Mouse (Mus musculus): ENCODE data around the gene Pdia4.
"Not testable (repeated sequence)": the region's sequence is repeated elsewhere in the genome, so short reads cannot be mapped to it uniquely, and the experiment has no call there.

Pdia4 gene

DNA sequence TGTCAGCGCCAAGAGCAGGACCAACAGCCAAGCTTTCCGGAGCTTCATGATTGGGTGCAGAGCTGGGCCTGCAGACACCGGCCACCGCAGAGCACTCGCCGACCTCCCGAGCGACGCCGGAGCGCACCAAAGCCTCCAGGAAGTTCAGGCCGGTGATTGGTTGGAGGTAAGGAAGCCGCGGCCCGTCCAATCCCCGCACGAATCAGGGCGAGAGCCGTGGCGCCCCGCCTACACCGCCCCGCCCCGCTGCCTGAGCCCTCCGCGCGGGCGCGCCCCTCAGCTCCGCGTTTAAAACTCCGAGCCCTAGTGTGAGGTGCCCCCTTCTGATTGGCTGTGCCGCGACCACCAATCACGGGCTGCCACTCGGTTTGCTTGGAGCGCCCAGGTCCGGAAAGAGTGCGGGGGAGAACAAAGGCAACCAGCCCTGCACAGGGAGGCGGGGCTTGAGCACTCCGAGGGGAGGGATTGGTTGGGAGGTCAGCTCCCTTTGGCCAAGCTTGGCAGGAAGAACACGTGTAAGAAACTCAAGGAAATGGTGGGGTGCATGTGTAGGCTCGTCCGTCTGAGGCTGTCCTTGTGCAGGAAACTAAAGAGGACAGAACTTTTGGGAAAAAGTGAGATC lies at the start of gene Pdia4:
TSS of gene Pdia4 (minus strand) at position 174 of the 622 bp plus-strand sequence.
- DNase-seq (ENCODE audit: low spot score in 2 of 2), result peak; percentile 98 to 99

DNA sequence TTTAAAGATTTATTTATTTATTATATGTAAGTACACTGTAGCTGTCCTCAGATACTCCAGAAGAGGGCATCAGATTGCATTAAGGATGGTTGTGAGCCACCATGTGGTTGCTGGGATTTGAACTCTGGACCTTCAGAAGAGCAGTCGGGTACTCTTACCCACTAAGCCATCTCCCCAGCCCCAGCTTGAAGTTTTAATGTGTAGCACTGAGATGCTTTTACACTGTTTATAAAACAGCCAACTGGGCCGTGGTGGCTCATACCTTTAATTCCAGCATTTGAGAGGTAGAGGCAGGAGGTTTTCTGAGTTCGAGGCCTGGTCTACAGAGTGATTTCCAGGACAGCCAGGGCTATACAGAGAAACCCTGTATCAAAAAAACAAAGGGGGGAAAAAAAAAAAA lies 44.5 kb upstream of the Pdia4 start:
- DNase-seq (ENCODE audit: low spot score in 2 of 2), result not testable (repeated sequence)

DNA sequence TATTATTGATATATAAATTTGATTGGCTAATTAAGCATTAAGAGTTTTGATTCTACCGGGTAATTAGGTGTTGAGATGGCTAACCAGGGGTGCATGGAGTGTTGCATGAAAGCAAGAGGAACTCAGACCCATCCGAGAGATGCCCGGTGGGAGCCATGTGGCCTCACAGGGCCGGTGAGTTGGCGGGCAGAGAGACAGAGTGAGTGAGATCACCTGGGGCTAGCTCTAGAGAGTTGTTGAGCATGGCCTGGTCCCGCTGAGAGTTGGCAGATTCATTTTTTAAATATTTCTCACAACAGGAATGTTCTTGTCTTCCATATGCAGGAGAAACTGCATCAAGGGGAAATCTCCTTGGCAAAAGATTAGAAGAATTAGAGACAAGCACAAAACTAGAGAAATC lies 44.0 kb upstream of the Pdia4 start:
- DNase-seq (ENCODE audit: low spot score in 2 of 2), result no peak

DNA sequence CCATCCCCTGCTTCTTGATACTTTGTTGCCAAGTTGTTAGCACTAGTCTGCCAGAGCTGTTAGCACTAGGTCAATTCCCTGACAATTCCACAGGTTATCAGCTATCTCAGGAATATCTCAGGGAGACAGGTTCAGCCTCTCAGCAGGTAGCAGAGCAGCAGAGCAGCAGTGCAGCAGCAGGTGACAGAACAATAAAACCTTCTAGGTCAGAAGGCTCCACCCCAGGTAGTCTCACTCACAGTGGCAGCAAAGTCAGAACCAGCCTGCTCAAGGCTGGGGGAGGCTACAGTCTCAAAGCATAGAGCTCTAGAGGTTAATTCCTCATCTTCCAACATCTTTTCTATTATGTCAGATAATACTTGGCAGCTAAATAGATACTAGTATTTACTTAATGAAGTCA lies 32.5 kb upstream of the Pdia4 start:
- DNase-seq (ENCODE audit: low spot score in 2 of 2), result no peak

DNA sequence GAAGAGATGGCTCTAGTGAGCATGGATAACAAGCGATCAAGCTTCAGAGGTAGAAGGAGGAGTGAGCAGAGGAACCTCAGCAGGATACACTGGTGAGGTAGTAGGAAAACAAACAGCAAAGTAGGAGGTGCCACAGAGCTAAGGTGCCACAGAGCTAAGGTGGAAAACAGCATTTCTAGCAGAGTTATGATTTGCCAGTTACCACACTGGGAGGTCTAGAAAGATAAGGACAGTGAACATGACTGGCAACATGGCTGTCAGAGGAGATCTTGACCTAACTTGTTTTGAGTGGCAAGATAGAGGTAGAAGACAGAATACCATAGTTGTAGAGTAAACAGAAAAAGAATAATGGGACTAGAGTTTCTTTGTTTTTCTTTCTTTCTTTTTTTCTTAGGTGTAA lies 29.1 kb upstream of the Pdia4 start:
- DNase-seq (ENCODE audit: low spot score in 2 of 2), result no peak

DNA sequence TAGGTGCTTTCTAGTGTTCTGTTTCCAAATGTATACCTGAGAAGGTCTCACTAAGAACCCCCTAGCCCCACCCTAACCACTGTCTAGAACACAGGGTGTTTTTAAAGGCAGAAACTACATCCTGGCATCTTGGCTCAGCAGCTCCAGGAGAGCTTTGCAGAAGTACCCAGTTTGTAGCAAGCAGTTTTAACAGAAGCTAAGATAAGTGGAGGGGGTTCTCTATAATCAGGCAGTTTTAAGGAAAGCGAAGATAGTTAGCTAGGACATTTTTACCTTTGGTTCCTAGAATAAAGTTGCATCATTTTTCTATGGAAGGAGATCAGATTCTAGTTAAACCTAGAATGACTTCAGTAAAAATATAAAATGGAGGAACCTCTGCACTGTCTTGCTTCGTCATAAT lies 28.6 kb upstream of the Pdia4 start:
- no peak for DNase-seq (ENCODE audit: low spot score in 2 of 2)

DNA sequence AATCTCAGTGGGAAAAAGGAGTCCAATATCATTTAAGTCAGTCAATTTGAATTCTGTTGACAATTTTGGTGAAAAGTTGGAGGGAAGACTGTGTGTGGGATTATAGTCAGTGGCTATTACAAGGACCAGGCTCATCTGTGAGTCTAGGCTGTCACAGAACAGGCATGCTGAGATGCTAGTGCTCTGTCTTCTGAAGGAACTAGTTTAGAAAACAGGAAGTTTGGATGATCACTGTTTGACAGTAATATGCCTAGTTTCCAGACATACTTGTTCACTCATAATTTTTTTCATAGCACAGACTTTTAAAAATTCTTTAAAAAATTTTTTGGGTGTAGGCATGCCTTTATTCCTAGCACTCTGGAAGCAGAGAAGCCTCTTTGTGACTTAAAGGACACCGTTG lies 27.8 kb upstream of the Pdia4 start:
- DNase-seq (ENCODE audit: low spot score in 2 of 2), result no peak

DNA sequence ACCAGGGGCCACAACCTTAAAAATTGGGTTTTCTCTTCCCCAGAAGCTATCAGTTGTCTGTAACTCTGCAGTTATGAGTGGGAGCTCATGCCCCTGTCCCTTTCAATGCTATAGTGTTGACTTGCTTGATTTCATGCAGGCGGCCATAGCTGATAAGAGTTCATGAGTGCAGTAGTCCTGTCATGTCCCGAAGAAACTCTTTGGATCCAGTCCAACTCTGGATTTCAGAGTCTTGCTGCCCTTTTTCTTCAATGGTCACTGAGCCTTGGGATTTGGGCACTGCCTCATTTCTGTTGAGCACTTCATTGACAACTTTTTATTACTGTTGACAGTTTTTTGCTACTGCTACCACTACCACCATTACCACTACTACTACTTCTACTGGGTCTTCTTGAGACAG lies 24.4 kb upstream of the Pdia4 start:
- DNase-seq (ENCODE audit: low spot score in 2 of 2), result no peak

DNA sequence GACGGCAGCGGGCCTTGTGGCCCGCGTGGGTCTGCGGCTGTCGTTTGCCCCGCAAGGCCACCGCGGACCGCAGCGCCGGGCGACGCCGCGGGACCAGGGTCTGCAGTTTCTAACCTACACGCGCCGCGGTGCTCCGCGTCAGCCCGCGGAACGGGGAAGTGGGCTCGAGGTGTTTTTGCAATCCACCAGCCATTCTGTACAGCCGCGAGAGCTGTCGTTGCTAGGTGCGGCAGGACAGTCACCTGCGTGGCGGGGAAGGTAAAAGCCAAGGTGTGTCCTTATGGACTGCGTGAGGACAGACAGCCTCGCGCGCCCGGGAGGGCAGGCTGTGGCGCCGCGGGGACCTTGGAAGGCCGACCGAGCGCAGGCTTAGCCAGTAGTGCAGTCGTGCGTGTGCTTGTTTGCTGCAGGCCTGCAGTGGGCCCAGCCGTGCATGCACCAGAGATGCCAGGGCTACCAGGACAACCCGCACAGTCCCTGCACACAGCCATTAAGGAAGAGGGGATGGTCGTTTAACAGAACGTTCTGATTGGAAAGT lies 22.8 kb upstream of the Pdia4 start:
- peak in 1 of 2 experiments; percentile 43 for DNase-seq (ENCODE audit: low spot score in 2 of 2)

DNA sequence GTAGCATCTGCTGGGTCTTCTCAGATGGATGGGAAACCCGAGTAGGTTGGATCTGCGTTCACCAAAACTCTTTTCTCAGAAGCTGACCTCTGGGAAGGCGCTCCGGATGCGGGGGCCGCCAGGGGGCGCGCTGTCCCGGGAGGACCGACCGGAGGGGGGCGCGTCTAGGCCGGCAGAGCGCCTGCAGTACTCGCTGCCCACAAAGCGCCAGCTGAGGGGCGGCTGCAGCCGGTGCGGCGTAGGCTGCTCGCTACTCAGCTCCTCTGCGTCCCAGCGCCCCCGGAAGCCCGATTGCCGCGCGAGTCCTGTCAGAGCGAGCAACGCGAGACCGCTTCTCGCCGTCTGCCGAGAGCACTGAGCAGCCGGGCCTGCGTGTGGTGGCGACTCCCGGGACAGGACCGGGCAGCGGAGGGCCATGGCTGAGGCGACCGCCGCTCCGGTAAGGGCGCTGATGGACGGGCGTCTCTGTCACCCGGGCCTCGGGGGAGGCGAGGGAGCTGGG lies 22.3 kb upstream of the Pdia4 start, which contains the start of gene Zfp398:
TSS of gene Zfp398 (plus strand) at position 180 of the 502 bp plus-strand sequence.
- DNase-seq (ENCODE audit: low spot score in 2 of 2), result peak; percentile 94 to 98

DNA sequence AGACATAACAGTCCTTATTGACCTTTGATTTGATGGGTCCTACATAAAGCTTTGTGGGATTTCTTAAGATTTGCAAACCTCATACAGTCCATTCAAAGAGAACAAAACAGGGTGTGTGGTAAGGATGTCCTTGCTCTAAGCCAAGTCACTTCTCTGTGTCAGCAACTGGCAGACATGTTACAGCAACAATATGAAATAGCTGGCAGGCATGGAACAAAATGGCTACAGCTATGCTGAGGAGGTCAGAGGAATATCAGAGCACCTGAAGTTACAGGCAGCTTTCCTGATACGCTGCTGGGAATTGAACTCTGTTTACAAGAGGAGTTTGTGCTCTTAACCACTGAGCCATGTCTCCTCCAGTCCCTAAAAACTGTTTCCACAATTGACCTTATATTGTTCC lies 19.0 kb upstream of the Pdia4 start:
- DNase-seq (ENCODE audit: low spot score in 2 of 2), result no peak

DNA sequence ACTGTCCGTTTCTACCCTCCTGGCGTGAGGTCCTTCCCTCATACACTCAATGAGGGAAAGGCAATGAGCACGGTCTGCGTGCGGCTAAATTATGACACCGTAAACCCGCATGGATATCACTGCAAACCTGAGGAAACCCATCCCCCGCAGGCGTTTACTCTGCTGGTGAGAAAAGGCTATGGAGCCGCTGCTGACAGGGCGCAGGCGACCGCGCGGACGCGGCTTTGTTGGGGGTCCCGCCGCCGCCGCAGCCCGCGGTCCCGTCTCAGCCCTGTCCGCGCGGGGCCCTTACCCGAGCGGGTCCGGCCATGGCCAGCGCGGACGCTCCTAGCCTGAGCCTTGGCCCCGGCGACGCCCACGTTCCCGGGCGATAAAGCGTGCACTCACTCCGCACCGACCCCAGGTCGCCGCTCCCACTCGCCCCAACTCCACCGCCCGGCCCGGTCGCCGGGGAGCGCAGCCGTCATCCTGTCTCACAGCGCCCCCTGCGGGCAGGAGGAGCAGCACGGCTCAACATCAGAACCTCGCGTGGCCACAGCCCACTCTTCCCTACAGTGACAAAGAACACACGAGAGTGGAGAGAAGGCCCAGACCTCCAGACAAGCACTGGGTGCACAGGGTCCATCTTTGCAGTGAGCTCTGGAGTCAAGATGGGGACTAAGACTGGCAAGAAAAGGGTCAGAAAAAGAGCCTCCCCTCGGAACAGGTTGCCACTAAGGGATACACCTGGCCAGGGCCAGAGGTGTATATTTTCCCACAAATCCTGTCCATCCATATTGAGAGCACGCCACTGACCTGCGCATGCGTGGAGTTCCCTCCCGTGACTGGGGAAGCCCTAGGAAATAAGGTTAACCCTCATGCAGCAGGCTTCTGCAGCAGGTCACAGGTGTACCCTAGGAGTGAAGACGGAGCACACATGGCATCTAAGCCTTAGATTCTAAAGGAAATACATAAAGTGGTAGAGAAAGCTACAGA lies 17.2 kb upstream of the Pdia4 start, which contains the start of gene Zfp786:
TSS of gene Zfp786 (minus strand) at position 764 of the 975 bp plus-strand sequence.
- peak; percentile 84 to 97 for DNase-seq (ENCODE audit: low spot score in 2 of 2)

DNA sequence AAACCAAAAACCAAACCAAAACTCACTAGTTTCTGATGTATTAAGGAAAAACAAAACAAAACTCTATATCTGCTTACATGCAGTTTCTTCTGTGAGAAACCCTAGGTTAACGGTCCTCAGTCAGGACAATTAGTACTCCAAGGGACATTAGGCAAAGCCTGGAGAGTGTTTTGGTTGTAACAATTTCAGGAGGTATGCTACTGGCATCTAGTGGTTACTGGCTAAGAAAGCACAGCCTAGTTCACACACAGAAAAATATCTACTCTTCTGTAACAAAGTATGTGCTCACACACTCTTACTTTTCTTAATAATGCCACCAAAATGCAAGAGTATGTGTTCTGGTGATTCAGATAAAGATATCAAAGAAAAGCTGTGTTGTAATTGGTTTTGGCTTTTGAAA lies 15.7 kb upstream of the Pdia4 start:
- DNase-seq (ENCODE audit: low spot score in 2 of 2), result no peak

DNA sequence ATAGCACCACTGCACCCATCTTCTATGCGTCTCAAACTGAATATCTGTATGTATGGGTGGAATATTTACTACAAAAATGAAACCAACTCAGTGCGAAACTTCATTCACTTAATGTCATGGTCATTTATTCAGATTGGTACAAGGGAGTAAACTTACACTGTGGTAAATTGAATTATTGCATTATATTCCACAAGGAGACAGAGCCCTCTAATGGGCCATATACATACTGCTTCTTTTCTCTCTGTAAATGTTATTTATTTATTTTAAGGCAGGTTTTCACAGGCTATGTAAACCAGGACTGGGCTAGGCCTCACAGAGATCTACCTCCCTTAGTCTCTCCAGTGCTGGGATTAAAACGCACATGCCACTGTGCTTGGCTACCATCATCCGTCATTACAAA lies 14.2 kb upstream of the Pdia4 start:
- DNase-seq (ENCODE audit: low spot score in 2 of 2), result no peak

DNA sequence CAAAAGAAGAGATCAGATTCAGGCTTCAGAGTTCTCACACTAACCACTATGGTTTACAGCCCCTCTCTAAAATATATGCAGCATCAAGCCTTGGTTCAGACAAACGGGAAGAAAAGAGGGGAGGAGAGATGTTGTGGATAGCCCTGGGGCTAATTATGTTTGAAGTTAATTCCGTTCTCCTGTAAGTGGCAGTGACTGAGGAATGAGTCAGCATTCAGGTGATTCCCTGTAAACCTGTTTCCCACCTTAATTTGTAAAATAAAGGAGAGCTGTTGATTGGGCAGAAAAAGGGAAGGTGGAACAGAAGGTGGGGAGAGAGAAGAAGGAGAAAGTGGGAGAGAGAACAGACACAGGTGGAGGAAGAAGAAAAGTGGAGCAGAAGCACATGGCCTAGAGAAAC lies 11.0 kb upstream of the Pdia4 start:
- no peak for DNase-seq (ENCODE audit: low spot score in 2 of 2)

DNA sequence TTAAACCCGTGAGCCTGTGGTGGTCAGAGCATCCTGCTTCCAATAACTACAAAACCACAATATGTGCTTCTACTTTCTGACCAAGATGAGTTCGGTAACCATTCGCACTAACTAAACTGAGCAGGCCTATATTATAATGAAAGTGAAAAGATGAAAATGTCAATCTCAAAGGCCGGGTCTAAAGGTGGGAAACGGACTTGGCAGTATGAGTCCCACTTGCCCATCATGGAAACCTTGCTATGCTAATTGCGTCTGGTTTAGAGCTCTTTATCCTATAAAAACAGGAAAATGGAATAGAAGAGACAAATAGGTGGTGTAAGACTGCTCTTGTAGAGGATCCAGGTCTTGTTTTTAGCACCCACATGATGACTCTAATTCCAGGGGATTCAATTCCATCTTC lies 8.5 kb upstream of the Pdia4 start:
- DNase-seq (ENCODE audit: low spot score in 2 of 2), result no peak

DNA sequence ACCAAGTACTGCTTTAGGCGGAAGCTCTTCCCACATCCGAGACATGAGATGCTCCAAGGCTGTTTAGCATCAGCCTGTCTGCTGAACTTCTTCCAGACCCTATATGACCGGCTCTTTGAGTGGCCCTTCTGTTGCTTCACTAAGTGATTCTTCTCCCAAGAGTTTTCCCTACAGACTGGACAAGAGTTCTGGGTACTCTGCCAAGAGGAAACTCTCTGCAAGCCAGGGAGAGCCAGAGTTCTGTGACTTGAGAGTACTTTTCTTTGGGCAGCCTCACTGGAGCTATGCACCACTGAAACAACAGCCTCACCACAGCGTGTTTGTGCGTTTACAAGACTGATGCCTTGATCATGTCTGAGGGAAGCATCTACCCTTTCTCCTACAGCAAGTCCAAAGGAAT lies 8.0 kb upstream of the Pdia4 start:
- DNase-seq (ENCODE audit: low spot score in 2 of 2), result no peak

DNA sequence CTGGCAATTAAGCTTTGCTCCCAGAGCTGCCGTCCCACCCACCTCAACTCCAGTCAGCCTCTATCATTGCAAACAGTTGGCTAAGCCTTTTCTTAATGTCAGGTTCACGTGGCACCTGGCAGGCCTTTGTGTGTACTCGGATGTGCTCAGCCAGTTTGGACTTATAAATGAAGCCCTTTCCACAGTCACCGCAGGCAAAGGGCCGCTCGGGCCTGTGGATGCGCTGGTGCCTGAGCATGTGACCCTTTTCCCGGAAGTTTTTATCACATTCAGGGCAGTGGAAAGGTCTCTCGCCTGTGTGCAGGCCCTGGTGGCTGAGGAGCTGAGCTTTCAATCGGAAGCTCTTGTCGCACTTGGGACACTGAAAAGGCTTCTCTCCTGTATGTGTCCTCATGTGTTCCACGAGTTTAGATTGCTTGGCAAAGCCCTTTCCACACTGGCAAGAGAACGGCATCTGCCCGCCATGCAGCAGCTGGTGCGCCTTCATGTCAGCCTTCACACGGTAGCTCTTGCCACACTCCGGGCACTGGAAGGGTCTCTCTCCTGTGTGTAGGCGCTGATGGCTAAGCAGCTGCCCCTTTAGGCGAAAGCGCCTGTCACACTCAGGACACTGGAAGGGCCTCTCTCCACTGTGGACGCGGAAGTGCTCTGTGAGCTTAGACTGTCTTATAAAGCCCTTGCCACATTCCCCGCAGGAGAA lies 6.5 kb upstream of the Pdia4 start:
- no peak for DNase-seq (ENCODE audit: low spot score in 2 of 2)

DNA sequence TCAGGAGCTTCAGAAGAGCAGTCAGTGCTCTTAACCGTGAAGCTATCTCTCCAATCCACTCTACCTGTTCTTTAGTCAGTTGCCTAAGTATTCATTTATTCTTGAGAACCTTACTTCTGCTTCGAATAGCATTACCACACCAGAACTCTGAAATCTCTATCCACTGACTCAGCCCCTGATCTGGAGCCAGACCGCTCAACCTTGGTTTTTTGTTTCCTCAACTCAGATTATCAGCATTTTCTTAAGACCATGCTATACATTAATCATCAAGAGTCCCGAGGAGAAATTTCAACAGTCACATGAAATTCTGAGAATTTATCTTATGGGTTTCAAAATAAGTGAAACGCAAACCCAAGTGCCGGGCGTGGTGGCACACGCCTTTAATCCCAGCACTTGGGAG lies 5.5 kb upstream of the Pdia4 start:
- DNase-seq (ENCODE audit: low spot score in 2 of 2), result no peak

DNA sequence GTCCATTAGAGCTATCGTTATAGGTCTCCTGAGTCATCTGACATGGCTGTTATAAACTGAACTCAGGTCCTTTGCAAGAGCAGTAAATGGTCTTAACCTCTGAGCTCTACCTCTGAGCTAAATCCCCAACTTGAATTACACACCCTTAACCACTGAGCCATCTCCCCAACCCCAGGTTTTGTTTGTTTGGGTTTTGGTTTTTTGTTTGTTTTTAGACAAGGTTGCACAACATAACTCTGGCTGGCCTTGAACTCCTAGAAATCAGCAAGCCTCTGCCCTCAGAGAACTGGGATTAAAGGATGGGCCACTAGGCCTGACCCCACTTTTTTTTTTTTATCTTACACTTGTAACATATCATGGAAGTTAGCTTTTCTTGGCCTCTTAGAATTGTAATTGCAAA lies 2.9 kb upstream of the Pdia4 start:
- DNase-seq (ENCODE audit: low spot score in 2 of 2), result no peak

DNA sequence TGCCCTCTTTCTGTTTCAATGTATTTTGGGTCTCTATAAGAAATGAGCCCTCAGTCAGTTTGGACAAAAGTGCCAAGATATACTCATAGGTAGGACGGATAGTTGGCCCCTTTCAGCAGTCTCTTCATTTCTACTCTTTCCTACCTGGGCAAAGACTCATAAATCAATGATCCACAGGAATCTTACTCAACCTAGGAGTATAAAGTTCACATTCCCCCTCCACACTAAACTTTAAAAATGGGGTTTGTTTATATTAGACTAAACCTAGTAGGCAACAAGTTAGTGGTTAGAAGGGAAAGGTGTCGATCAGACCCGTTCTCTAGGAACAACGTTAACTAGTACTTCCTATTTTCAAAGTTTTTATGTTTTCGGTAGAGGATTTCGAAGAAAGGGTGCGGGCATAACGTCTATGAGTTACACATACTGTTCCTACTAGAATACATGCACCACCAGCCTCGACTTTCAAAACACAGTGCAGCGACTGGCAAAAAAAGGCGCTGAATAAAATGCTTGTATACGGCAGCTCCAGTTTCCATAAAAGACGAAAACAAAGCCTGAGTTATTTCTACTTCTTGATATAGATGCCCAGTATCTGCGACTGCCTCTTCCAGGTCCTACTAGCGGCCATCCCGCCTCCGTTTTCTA lies 837 bp downstream of the Pdia4 start:
- no peak for DNase-seq (ENCODE audit: low spot score in 2 of 2)

Data from thymus, postnatal 10 days (tissue).